Mouse (Mus musculus) ES-Bruce4 (cell line): ENCODE results near the gene Plekha6.

Experiments used
- CTCF ChIP-seq: IDR thresholded peaks from one replicate; pipeline ENCODE4 v1.8.1; 2011; ENCODE audit warnings: low read depth, low read length
- POLR2A ChIP-seq: IDR thresholded peaks from one replicate; pipeline ENCODE4 v1.8.1; 2011; ENCODE audit warnings: low read length; ENCODE audit not compliant: insufficient read depth

GRCm38 (mm10) chr1:133187948-133188680 lies 24.1 kb downstream of the Plekha6 start:
- no peak for TF ChIP-seq POLR2A
- no peak for TF ChIP-seq CTCF
